Mouse (Mus musculus) stomach, postnatal 0 days (tissue): ENCODE results near the gene Grid1. TPM values are rescaled to one million over a fixed set of nuclear protein-coding genes. Genes with fewer than 3 reads are reported as not detected.

Source experiments
- ATAC-seq: fragments of 200-750 bp; cut with Nextera tagmentation; 2 replicates; pipeline ENCODE4 v1.8.0; 2017; ENCODE audit not compliant: low FRiP score, low TSS enrichment
- DNase-seq: peaks from one replicate; pipeline ENCODE4 v3.0.0-alpha.2; 2016; ENCODE audit warnings: low spot score
- H3K27ac ChIP-seq: fragments of 300-500 bp; sonication (generic); replicated peaks from 2 replicates; pipeline ENCODE4 v1.5.1; 2014; ENCODE audit warnings: mild to moderate bottlenecking, control low read depth
- H3K27me3 ChIP-seq: fragments of 300-500 bp; sonication (generic); 2 replicates; pipeline ENCODE4 v1.6.1; 2014; ENCODE audit warnings: low read length; ENCODE audit not compliant: control insufficient read depth, insufficient read depth
- H3K36me3 ChIP-seq: fragments of 300-500 bp; sonication (generic); 2 replicates; pipeline ENCODE4 v1.6.1; 2014; ENCODE audit warnings: low read length, mixed read lengths; ENCODE audit not compliant: control insufficient read depth, insufficient read depth
- H3K4me1 ChIP-seq: fragments of 300-500 bp; sonication (generic); replicated peaks from 2 replicates; pipeline ENCODE4 v1.6.1; 2014; ENCODE audit warnings: antibody characterized with exemption; ENCODE audit not compliant: control insufficient read depth, insufficient read depth
- H3K4me2 ChIP-seq: fragments of 300-500 bp; sonication (generic); replicated peaks from 2 replicates; pipeline ENCODE4 v1.6.1; 2014; ENCODE audit warnings: low read depth, mild to moderate bottlenecking, control low read depth, moderate library complexity
- H3K4me3 ChIP-seq: fragments of 300-500 bp; sonication (generic); 2 replicates; pipeline ENCODE4 v1.5.1; 2014; ENCODE audit warnings: low read depth, low read length, control low read depth
- H3K9ac ChIP-seq: fragments of 300-500 bp; sonication (generic); 2 replicates; pipeline ENCODE4 v1.6.1; 2014; ENCODE audit warnings: mild to moderate bottlenecking, low read length, control low read depth, mixed read lengths
- H3K9me3 ChIP-seq: fragments of 300-500 bp; sonication (generic); 2 replicates; pipeline ENCODE4 v1.6.1; 2016; ENCODE audit warnings: low read length; ENCODE audit not compliant: control insufficient read depth
- CTCF ChIP-seq: IDR thresholded peaks from 2 replicates; pipeline ENCODE4 v1.5.1; 2016; ENCODE audit warnings: antibody characterized with exemption, low read depth, mild to moderate bottlenecking, moderate library complexity
- EP300 ChIP-seq: optimal IDR thresholded peaks from 2 replicates; pipeline ENCODE3; 2016; ENCODE audit warnings: antibody characterized with exemption
- WGBS: fragments of 180-500 bp; shearing (Covaris S2); extraction: QIAGEN DNeasy Blood & Tissue Kit; methylation state at CpG from one replicate; pipeline ENCODE4 v1.1.7; 2014; 5-methylcytosine and 5-hydroxymethylcytosine counted together
- polyA plus RNA-seq: library from polyadenylated mRNA; unstranded; fragments of >200 nt; fragmentation: Nextera tagmentation; extraction: Ambion mirVana; gene quantifications from 2 replicates; pipeline ENCODE4 v1.2.1, GENCODE M21; 2015

Gene Grid1
- polyA plus RNA-seq, 1 experiment from 2014 or later, result 0.34 TPM

GRCm38 (mm10) chr14:35198447-35198846 lies 378.5 kb downstream of the Grid1 start:
- TF ChIP-seq EP300 (no peak), CTCF (no peak)
- no peak overlapping the region for H3K9ac ChIP-seq
- no peaks in the 10 kb centered on the region for H3K9me3 ChIP-seq
- H3K4me2 ChIP-seq, result no peak overlapping the region
- H3K4me1 ChIP-seq, result no peaks in the 10 kb centered on the region
- no peak overlapping the region for H3K4me3 ChIP-seq
- DNase-seq (no peak), ATAC-seq (no peak)
- 82% methylated on average over 4 of the region's 4 CpGs for WGBS
- no peaks in the 10 kb centered on the region for H3K36me3 ChIP-seq
- no peaks in the 10 kb centered on the region for H3K27me3 ChIP-seq
- H3K27ac ChIP-seq, result no peak overlapping the region

- Histone ChIP-seq H3K4me3 (no peak overlapping the region), H3K27ac (no peak overlapping the region), H3K27me3 (no peaks in the 10 kb centered on the region), H3K9me3 (no peaks in the 10 kb centered on the region), H3K4me1 (no peaks in the 10 kb centered on the region), H3K36me3 (no peaks in the 10 kb centered on the region), H3K4me2 (no peak overlapping the region), H3K9ac (no peak overlapping the region)
- DNase-seq (no peak), ATAC-seq (no peak)
- no peak for TF ChIP-seq CTCF
- 80% methylated on average over 6 of the region's 6 CpGs for WGBS
Measured at GRCm38 (mm10) chr14:35198899-35199298, 379.0 kb downstream of the Grid1 start.

- no peaks in the 10 kb centered on the region for H3K4me1 ChIP-seq
- no peak for DNase-seq
- H3K27me3 ChIP-seq, result no peaks in the 10 kb centered on the region
- no peak overlapping the region for H3K27ac ChIP-seq
- H3K9ac ChIP-seq, result no peak overlapping the region
- ATAC-seq, result peak; percentile 93
- no peaks in the 10 kb centered on the region for H3K36me3 ChIP-seq
- H3K4me3 ChIP-seq, result no peak overlapping the region
- WGBS, result 48% methylated on average over 6 of the region's 6 CpGs
- no peaks in the 10 kb centered on the region for H3K9me3 ChIP-seq
- no peak for TF ChIP-seq CTCF
- no peak for TF ChIP-seq EP300
- H3K4me2 ChIP-seq, result no peak overlapping the region
Measured at GRCm38 (mm10) chr14:35209444-35209843, 389.5 kb downstream of the Grid1 start.

GRCm38 (mm10) chr14:35219021-35219420 lies 399.1 kb downstream of the Grid1 start:
- no peak overlapping the region for H3K9ac ChIP-seq
- no peaks in the 10 kb centered on the region for H3K27me3 ChIP-seq
- DNase-seq (no peak), ATAC-seq (no peak)
- WGBS, result 91% methylated on average over 4 of the region's 4 CpGs
- H3K9me3 ChIP-seq, result no peaks in the 10 kb centered on the region
- TF ChIP-seq EP300, result no peak
- no peak for TF ChIP-seq CTCF
- no peaks in the 10 kb centered on the region for H3K36me3 ChIP-seq
- no peak overlapping the region for H3K4me3 ChIP-seq
- H3K4me2 ChIP-seq, result no peak overlapping the region
- no peak overlapping the region for H3K27ac ChIP-seq
- H3K4me1 ChIP-seq, result no peaks in the 10 kb centered on the region

- H3K9me3 ChIP-seq, result no peaks in the 10 kb centered on the region
- H3K36me3 ChIP-seq, result no peaks in the 10 kb centered on the region
- H3K4me3 ChIP-seq, result no peak overlapping the region
- no peaks in the 10 kb centered on the region for H3K4me1 ChIP-seq
- DNase-seq (no peak), ATAC-seq (no peak)
- WGBS, result 76% methylated on average over 2 of the region's 2 CpGs
- H3K27me3 ChIP-seq, result no peaks in the 10 kb centered on the region
- no peak overlapping the region for H3K9ac ChIP-seq
- H3K4me2 ChIP-seq, result no peak overlapping the region
- no peak for TF ChIP-seq EP300
- TF ChIP-seq CTCF, result no peak
- no peak overlapping the region for H3K27ac ChIP-seq
Measured at GRCm38 (mm10) chr14:35222196-35222595, 402.3 kb downstream of the Grid1 start.

GRCm38 (mm10) chr14:35227581-35227980 lies 407.7 kb downstream of the Grid1 start:
- no peak overlapping the region for H3K9ac ChIP-seq
- H3K4me2 ChIP-seq, result no peak overlapping the region
- TF ChIP-seq CTCF, result no peak
- TF ChIP-seq EP300, result no peak
- H3K36me3 ChIP-seq, result no peaks in the 10 kb centered on the region
- no peak for DNase-seq
- H3K27me3 ChIP-seq, result no peaks in the 10 kb centered on the region
- ATAC-seq, result no peak
- no peak overlapping the region for H3K4me3 ChIP-seq
- no peaks in the 10 kb centered on the region for H3K9me3 ChIP-seq
- no peaks in the 10 kb centered on the region for H3K4me1 ChIP-seq
- no peak overlapping the region for H3K27ac ChIP-seq
- WGBS, result 87% methylated on average over 5 of the region's 5 CpGs

- H3K4me2 ChIP-seq, result no peak overlapping the region
- DNase-seq (no peak), ATAC-seq (no peak)
- no peaks in the 10 kb centered on the region for H3K36me3 ChIP-seq
- H3K4me1 ChIP-seq, result no peaks in the 10 kb centered on the region
- no peak for TF ChIP-seq EP300
- no peak for TF ChIP-seq CTCF
- H3K9ac ChIP-seq, result no peak overlapping the region
- H3K27ac ChIP-seq, result no peak overlapping the region
- no peaks in the 10 kb centered on the region for H3K9me3 ChIP-seq
- H3K4me3 ChIP-seq, result no peak overlapping the region
- H3K27me3 ChIP-seq, result no peaks in the 10 kb centered on the region
Measured at GRCm38 (mm10) chr14:35231384-35231783, 411.5 kb downstream of the Grid1 start.
